Mouse (Mus musculus): ENCODE measurements around the gene Gpld1. TPM values are rescaled to one million over a fixed set of nuclear protein-coding genes. Genes with fewer than 3 reads are reported as not detected.
"Not testable (repeated sequence)": the region's sequence is repeated elsewhere in the genome, so short reads cannot be mapped to it uniquely, and the experiment has no call there.

Gene Gpld1
- total RNA-seq, 2 experiments from 2014 or later, result 0.53 to 0.94 TPM

GRCm38 (mm10) chr13:24958671-24959070 lies 15.7 kb downstream of the Gpld1 start:
- no peak overlapping the region for H3K27ac ChIP-seq
- H3K4me3 ChIP-seq, result no peak overlapping the region
- intact Hi-C loops (cut with DNase I), result no loop called here
- no peak for TF ChIP-seq CTCF (IDR thresholded peaks at IDR 0.05)
- no peak for DNase-seq

DNA sequence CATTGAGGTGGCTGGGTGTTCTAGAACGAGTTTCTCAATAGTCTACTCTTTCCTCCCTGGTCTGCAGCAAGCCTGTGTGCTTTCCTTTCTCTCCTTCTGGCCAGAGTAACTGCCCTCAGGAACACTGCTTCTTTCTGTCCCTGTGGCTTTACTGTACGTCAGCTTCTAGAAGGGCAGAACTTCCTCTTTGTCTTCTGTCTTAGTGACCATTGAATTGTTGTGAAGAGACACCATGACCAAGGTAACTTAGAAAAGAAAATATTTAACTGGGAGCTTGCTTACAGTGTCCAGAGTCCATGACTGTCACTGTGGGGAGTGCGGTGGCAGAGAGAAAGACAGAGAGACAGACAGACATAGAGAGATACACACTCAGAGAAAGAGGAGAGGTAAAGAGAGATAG lies 17.1 kb downstream of the Gpld1 start:
- intact Hi-C loops (cut with DNase I), result no loop called here
- DNase-seq, result no peak
- Histone ChIP-seq H3K27ac (no peak overlapping the region), H3K4me3 (no peak overlapping the region)
- TF ChIP-seq CTCF (IDR thresholded peaks at IDR 0.05), result no peak

DNA sequence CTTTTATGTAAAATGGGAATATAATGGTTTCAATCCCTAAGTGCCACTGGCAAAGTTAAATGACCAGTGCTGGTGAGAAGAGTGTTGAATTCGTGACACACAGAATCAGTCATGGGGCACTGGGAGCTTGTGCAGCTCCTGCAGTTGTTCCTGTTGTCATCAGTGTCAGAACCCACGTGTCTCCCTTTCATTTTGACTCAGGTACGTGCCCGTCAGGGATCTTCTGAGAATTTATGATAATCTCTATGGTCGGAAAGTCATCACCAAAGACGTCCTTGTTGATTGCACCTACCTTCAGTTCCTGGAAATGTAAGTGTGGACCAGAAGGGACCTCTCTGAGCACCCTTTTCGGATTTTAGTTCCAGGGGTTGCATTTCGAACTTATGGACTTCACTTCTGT lies 19.2 kb downstream of the Gpld1 start:
- DNase-seq, result no peak
- Histone ChIP-seq H3K4me3 (no peak overlapping the region), H3K27ac (no peak overlapping the region)
- intact Hi-C loops (cut with DNase I), result no loop called here
- no peak for TF ChIP-seq CTCF (IDR thresholded peaks at IDR 0.05)

- DNase-seq, result no peak
- TF ChIP-seq CTCF (IDR thresholded peaks at IDR 0.05), result no peak
- Histone ChIP-seq H3K4me3 (peak overlapping the region; percentile 63), H3K27ac (no peak overlapping the region)
- intact Hi-C loops (cut with DNase I), result no loop called here
Observed at GRCm38 (mm10) chr13:24965130-24965845, 22.3 kb downstream of the Gpld1 start.

- intact Hi-C loops (cut with DNase I), result no loop called here
- H3K4me3 ChIP-seq, result peak overlapping the region; percentile 63
Observed at GRCm38 (mm10) chr13:24965846-24966201, 22.9 kb downstream of the Gpld1 start.

GRCm38 (mm10) chr13:24971776-24972175 lies 28.8 kb downstream of the Gpld1 start:
- intact Hi-C loops (cut with DNase I); DNase-seq; H3K4me3 ChIP-seq; H3K27ac ChIP-seq: not testable (repeated sequence)

More at GRCm38 (mm10) chr13:24965846-24966201, 22.9 kb downstream of the Gpld1 start:
- DNase-seq, result no peak
- H3K27ac ChIP-seq, result no peak overlapping the region
- TF ChIP-seq CTCF (IDR thresholded peaks at IDR 0.05), result no peak

DNA sequence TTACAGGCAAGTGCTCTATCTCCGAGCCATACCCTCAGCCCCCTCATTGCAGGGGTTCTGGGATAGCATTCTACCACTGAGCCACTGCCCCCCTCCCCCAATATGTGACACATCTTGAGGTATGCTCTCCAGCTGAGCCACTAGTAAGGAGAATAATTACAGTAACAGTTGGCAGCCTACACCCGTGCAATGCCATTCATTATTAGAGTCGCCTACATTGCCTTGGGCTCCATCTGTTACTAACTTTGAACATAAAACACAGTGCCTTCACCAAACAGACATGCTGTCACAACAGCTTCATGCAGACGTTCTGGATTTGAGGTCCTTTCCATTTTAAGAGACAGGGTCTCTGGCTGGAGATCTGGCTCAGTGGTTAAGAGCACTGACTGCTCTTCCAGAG lies 33.4 kb downstream of the Gpld1 start:
- no peak for TF ChIP-seq CTCF (IDR thresholded peaks at IDR 0.05)
- Histone ChIP-seq H3K4me3 (no peak overlapping the region), H3K27ac (no peak overlapping the region)
- DNase-seq, result no peak
- intact Hi-C loops (cut with DNase I), result no loop called here

GRCm38 (mm10) chr13:24977820-24978342 lies 34.9 kb downstream of the Gpld1 start:
- TF ChIP-seq CTCF (IDR thresholded peaks at IDR 0.05), result no peak
- Histone ChIP-seq H3K4me3 (no peak overlapping the region), H3K27ac (no peak overlapping the region)
- no peak for DNase-seq
- intact Hi-C loops (cut with DNase I), result no loop called here

DNA sequence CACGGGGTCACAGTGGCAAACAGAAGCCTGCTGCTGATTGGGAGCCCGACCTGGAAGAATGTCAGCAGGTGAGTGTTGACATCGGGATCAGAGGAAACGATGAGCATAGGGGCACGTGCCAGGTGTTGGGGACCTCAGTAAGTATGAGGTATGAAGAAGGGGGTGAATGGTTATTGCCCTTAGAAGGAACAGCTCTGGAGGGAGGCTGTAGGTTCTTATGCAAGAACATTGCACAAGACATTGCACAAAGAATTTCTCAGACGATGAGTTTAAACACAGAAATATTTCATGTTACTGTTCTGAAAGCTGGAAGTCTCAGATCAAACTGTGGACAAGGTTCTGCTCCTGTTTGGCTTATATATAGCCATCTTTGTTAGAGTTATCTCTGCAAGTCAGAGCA lies 38.1 kb downstream of the Gpld1 start:
- intact Hi-C loops (cut with DNase I), result no loop called here
- no peak for DNase-seq
- no peak for TF ChIP-seq CTCF (IDR thresholded peaks at IDR 0.05)
- Histone ChIP-seq H3K4me3 (no peak overlapping the region), H3K27ac (no peak overlapping the region)

- no peak for DNase-seq
- Histone ChIP-seq H3K27ac (no peak overlapping the region), H3K4me3 (no peak overlapping the region)
- no peak for TF ChIP-seq CTCF (IDR thresholded peaks at IDR 0.05)
- intact Hi-C loops (cut with DNase I), result no loop called here
Observed at GRCm38 (mm10) chr13:24985435-24985834, 42.5 kb downstream of the Gpld1 start.

DNA sequence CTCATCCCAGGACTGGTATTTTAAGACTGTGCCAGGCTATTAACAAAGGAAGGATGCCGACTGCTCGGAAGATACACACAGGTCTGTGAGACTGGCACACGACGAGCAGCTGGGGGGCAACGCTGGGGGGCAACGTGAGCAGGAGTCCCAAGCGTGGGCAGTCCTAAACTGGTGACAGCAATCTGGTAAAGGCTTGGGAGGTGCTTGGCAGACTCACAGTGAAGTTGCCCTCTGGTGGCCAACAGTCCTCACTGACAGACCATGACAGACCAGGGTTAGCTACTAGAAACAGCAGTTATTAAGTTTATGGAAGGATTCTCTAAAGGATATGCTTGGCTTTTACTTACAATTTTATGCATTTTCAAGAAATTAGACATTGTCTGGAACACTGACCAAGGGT lies 45.4 kb downstream of the Gpld1 start:
- DNase-seq, result peak; percentile 65
- H3K4me3 ChIP-seq, result no peak overlapping the region
- peak; percentile 64 for TF ChIP-seq CTCF (IDR thresholded peaks at IDR 0.05)
- intact Hi-C loops (cut with DNase I), result loop anchor here (2.0 kb wide), 1 partner anchor 50 kb away; no protein-coding TSS in a partner anchor
- H3K27ac ChIP-seq, result no peak overlapping the region

GRCm38 (mm10) chr13:24989006-24989405 lies 46.1 kb downstream of the Gpld1 start:
- no peak for DNase-seq
- peak overlapping the region; percentile 38 for H3K27ac ChIP-seq
- intact Hi-C loops (cut with DNase I), result loop anchor here (2.0 kb wide), 1 partner anchor 50 kb away; no protein-coding TSS in a partner anchor
- no peak for TF ChIP-seq CTCF (IDR thresholded peaks at IDR 0.05)
- no peak overlapping the region for H3K4me3 ChIP-seq

GRCm38 (mm10) chr13:24993160-24993559 lies 50.2 kb downstream of the Gpld1 start:
- intact Hi-C loops (cut with DNase I), result no loop called here
- TF ChIP-seq CTCF (IDR thresholded peaks at IDR 0.05), result no peak
- DNase-seq, result no peak
- H3K4me3 ChIP-seq, result no peak overlapping the region
- H3K27ac ChIP-seq, result no peak overlapping the region

GRCm38 (mm10) chr13:24999538-24999937 lies 56.6 kb downstream of the Gpld1 start:
- intact Hi-C loops (cut with DNase I), result no loop called here
- H3K4me3 ChIP-seq, result no peak overlapping the region
- no peak for TF ChIP-seq CTCF (IDR thresholded peaks at IDR 0.05)
- no peak overlapping the region for H3K27ac ChIP-seq
- DNase-seq, result no peak

Data from gastrocnemius, adult 2 months (tissue).